Mouse (Mus musculus) CH12.LX (cell line): Measurements from ENCODE around the gene Scp2d1. TPM values are rescaled to one million over a fixed set of nuclear protein-coding genes. Genes with fewer than 3 reads are reported as not detected.

Source experiments
- DNase-seq: peaks from one replicate; pipeline ENCODE4 v3.0.0-alpha.2; 2013; ENCODE audit errors: extremely low read depth
- H3K27ac ChIP-seq: 2 replicates; pipeline ENCODE4 v1.5.1; 2012; ENCODE audit warnings: low read depth, mild to moderate bottlenecking, control low read depth, moderate library complexity; ENCODE audit not compliant: insufficient read depth
- H3K27me3 ChIP-seq: replicated peaks from 2 replicates; pipeline ENCODE3; 2012; ENCODE audit warnings: inconsistent platforms
- H3K36me3 ChIP-seq, 2 experiments: replicated peaks in 1 of 2; 2 replicates each; pipeline versions ENCODE3 to v1.6.1; 2012; ENCODE audit warnings: inconsistent platforms in 1 of 2, low read length in 1 of 2, mild to moderate bottlenecking in 1 of 2, mixed read lengths in 1 of 2, moderate library complexity in 1 of 2; ENCODE audit not compliant: control insufficient read depth in 1 of 2, insufficient read depth in 1 of 2
- H3K4me1 ChIP-seq, 2 experiments: 2 replicates each; pipeline ENCODE4 v1.6.1; 2012; ENCODE audit warnings: inconsistent platforms in 1 of 2, moderate library complexity in 1 of 2; ENCODE audit not compliant: insufficient read depth in 2 of 2, control insufficient read depth in 1 of 2
- H3K4me2 ChIP-seq: 2 replicates; pipeline ENCODE4 v1.6.1; 2012; ENCODE audit warnings: low read depth, mild to moderate bottlenecking, control low read depth; ENCODE audit not compliant: poor library complexity, insufficient read depth, severe bottlenecking
- H3K4me3 ChIP-seq, 3 experiments: fragments of 150-350 bp in 1 of 3; sonication (generic) in 1 of 3; replicated peaks in 1 of 3; 2 replicates each; pipeline versions ENCODE3 to v1.5.1; 2011 to 2012; ENCODE audit warnings: low read depth in 2 of 3, low read length in 2 of 3, mild to moderate bottlenecking in 2 of 3, moderate library complexity in 2 of 3, control low read depth in 1 of 3, improper control_type of control experiment in 1 of 3, inconsistent platforms in 1 of 3, mixed read lengths in 1 of 3; ENCODE audit not compliant: poor library complexity in 1 of 3
- H3K79me2 ChIP-seq: replicated peaks from 2 replicates; pipeline ENCODE4 v1.6.1; 2012; ENCODE audit warnings: mild to moderate bottlenecking, moderate library complexity; ENCODE audit not compliant: control insufficient read depth, poor library complexity, insufficient read depth, severe bottlenecking; ENCODE audit errors: extremely low read depth
- H3K9ac ChIP-seq: 2 replicates; pipeline ENCODE4 v1.6.1; 2012; ENCODE audit warnings: low read depth, mild to moderate bottlenecking, control low read depth, moderate library complexity; ENCODE audit not compliant: insufficient read depth
- H3K9me3 ChIP-seq: replicated peaks from 2 replicates; pipeline ENCODE3; 2012; ENCODE audit warnings: low read length, inconsistent platforms, mixed read lengths
- BHLHE40 ChIP-seq: IDR thresholded peaks from 2 replicates; pipeline ENCODE4 v1.6.1; 2011; ENCODE audit warnings: mild to moderate bottlenecking, low read depth, low read length, improper control_type of control experiment
- CHD1 ChIP-seq: IDR thresholded peaks from 2 replicates; pipeline ENCODE4 v1.6.1; 2012; ENCODE audit warnings: low read depth, low read length, improper control_type of control experiment, inconsistent platforms
- CTCF ChIP-seq, 2 experiments: IDR thresholded peaks in 1 of 2; conservative IDR thresholded peaks in 1 of 2; 2 replicates each; pipeline ENCODE4 v1.5.1; 2011 to 2012; ENCODE audit warnings: low read depth in 2 of 2, low read length in 2 of 2, improper control_type of control experiment in 1 of 2, inconsistent platforms in 1 of 2, mild to moderate bottlenecking in 1 of 2, moderate library complexity in 1 of 2
- ETS1 ChIP-seq: conservative IDR thresholded peaks from 2 replicates; pipeline ENCODE4 v1.6.1; 2012; ENCODE audit warnings: low read depth, mild to moderate bottlenecking, inconsistent platforms, low read length, improper control_type of control experiment, moderate library complexity
- GABPA ChIP-seq: IDR thresholded peaks from 2 replicates; pipeline ENCODE4 v1.6.1; 2012; ENCODE audit warnings: low read depth, low read length, improper control_type of control experiment, inconsistent platforms; ENCODE audit not compliant: insufficient replicate concordance
- HCFC1 ChIP-seq: IDR thresholded peaks from 2 replicates; pipeline ENCODE4 v1.6.1; 2012; ENCODE audit warnings: low read depth, mild to moderate bottlenecking, inconsistent platforms, low read length, improper control_type of control experiment
- KAT2A ChIP-seq: IDR thresholded peaks from 2 replicates; pipeline ENCODE4 v1.6.1; 2012; ENCODE audit warnings: low read length, improper control_type of control experiment, inconsistent platforms; ENCODE audit not compliant: insufficient replicate concordance
- MAX ChIP-seq: IDR thresholded peaks from 2 replicates; pipeline ENCODE4 v1.6.1; 2011; ENCODE audit warnings: low read length, improper control_type of control experiment
- MEF2A ChIP-seq: IDR thresholded peaks from 2 replicates; pipeline ENCODE4 v1.6.1; 2014; ENCODE audit warnings: low read depth, mild to moderate bottlenecking, inconsistent platforms, low read length, improper control_type of control experiment, borderline replicate concordance
- MYC ChIP-seq: IDR thresholded peaks from 2 replicates; pipeline ENCODE4 v1.6.1; 2011; ENCODE audit warnings: low read depth, mild to moderate bottlenecking, improper control_type of control experiment, low read length
- NELFE ChIP-seq: IDR thresholded peaks from 2 replicates; pipeline ENCODE4 v1.6.1; 2011; ENCODE audit warnings: low read depth, low read length, improper control_type of control experiment
- POLR2A ChIP-seq: IDR thresholded peaks from 2 replicates; pipeline ENCODE4 v1.6.1; 2011; ENCODE audit warnings: low read depth, mild to moderate bottlenecking, improper control_type of control experiment, low read length
- SIN3A ChIP-seq: IDR thresholded peaks from 2 replicates; pipeline ENCODE4 v1.6.1; 2012; ENCODE audit warnings: low read length, improper control_type of control experiment, inconsistent platforms
- TCF12 ChIP-seq: IDR thresholded peaks from 2 replicates; pipeline ENCODE4 v1.6.1; 2014; ENCODE audit warnings: low read depth, mild to moderate bottlenecking, inconsistent platforms, low read length, improper control_type of control experiment
- USF1 ChIP-seq: IDR thresholded peaks from 2 replicates; pipeline ENCODE4 v1.6.1; 2014; ENCODE audit warnings: low read depth, mild to moderate bottlenecking, inconsistent platforms, low read length, improper control_type of control experiment
- dilution Hi-C: fragments of 300-500 bp; cut with MboI; formaldehyde crosslinking; loops from 2 replicates; pipeline ENCODE4 v1.14.3; 2020; ENCODE audit warnings: low sequenced_read_pairs; ENCODE audit not compliant: extremely low pct_unique_long_range_greater_than_20kb, extremely low pct_ligation_motif_present
- in situ Hi-C: fragments of 300-500 bp; cut with MboI; formaldehyde crosslinking; loops from 3 replicates; pipeline ENCODE4 v1.14.3; 2019; ENCODE audit warnings: low sequenced_read_pairs, low pct_ligation_motif_present, low pct_unique_long_range_greater_than_20kb, mixed read lengths
- polyA plus RNA-seq: library from polyadenylated mRNA; unstranded; fragments of >175 nt; gene quantifications from 2 replicates; pipeline ENCODE4 v1.2.1, GENCODE M21; 2012; ENCODE audit warnings: low read depth; ENCODE audit not compliant: insufficient read length
- total RNA-seq, 2 experiments: library from RNA; depleted of rRNA; stranded (reverse); fragments of 300-350 nt in 1 of 2; fragments of >200 nt in 1 of 2; gene quantifications; 2 replicates each; pipeline ENCODE4 v1.2.3; 2012 to 2014

Gene Scp2d1
- total and polyA plus RNA-seq, 3 experiments, result not detected

GRCm38 (mm10) chr2:144783190-144783589 lies 40.3 kb upstream of the Scp2d1 start:
- Histone ChIP-seq H3K4me3 (no peak overlapping the region), H3K9ac (no peak overlapping the region), H3K4me1 (no peaks in the 10 kb centered on the region), H3K9me3 (no peaks in the 10 kb centered on the region), H3K4me2 (no peak overlapping the region), H3K27me3 (no peaks in the 10 kb centered on the region), H3K27ac (no peak overlapping the region), H3K79me2 (no peaks in the 10 kb centered on the region), H3K36me3 (no peaks in the 10 kb centered on the region)
- dilution Hi-C loops (no loop called here), in situ Hi-C loops (no loop called here)
- TF ChIP-seq CTCF (conservative IDR thresholded peaks at IDR 0.05 in 1 of 2, IDR thresholded peaks at IDR 0.05 in 1 of 2; ENCODE audit: low read depth in 2 of 2, low read length in 2 of 2) (no peak), ETS1 (no peak), SIN3A (no peak), KAT2A (no peak), HCFC1 (no peak)
- DNase-seq, result no peak

GRCm38 (mm10) chr2:144783831-144784230 lies 39.6 kb upstream of the Scp2d1 start:
- no peak for TF ChIP-seq SIN3A
- TF ChIP-seq BHLHE40, result no peak
- TF ChIP-seq NELFE, result no peak
- TF ChIP-seq KAT2A, result no peak
- no peak for TF ChIP-seq MAX
- TF ChIP-seq MEF2A, result no peak
- TF ChIP-seq GABPA, result no peak
- TF ChIP-seq USF1, result no peak
- TF ChIP-seq MYC, result no peak
- no peak for TF ChIP-seq POLR2A
- no peak for TF ChIP-seq CHD1
- no peak for TF ChIP-seq ETS1
- TF ChIP-seq CTCF (conservative IDR thresholded peaks at IDR 0.05 in 1 of 2, IDR thresholded peaks at IDR 0.05 in 1 of 2; ENCODE audit: low read depth in 2 of 2, low read length in 2 of 2), result no peak
- no peak for TF ChIP-seq TCF12
- TF ChIP-seq, all 38 proteins: peak for 0
- DNase-seq, result no peak
- H3K36me3 ChIP-seq, result no peaks in the 10 kb centered on the region
- H3K27ac ChIP-seq, result no peak overlapping the region
- H3K4me1 ChIP-seq, result no peaks in the 10 kb centered on the region
- H3K4me3 ChIP-seq, result no peak overlapping the region
- H3K4me2 ChIP-seq, result no peak overlapping the region
- dilution Hi-C loops (no loop called here), in situ Hi-C loops (no loop called here)
- no peaks in the 10 kb centered on the region for H3K27me3 ChIP-seq
- no peaks in the 10 kb centered on the region for H3K79me2 ChIP-seq
- H3K9ac ChIP-seq, result no peak overlapping the region
- no peaks in the 10 kb centered on the region for H3K9me3 ChIP-seq
